ENCODE assay signal across 20 mouse cellular contexts in genomic region chr2:5262279-5262678, GRCm38 (mm10).
A peak's percentile ranks its signal among the peaks of the same experiment; 100 is the strongest.
DNase-seq lines count a peak whose midpoint lies in the region; ATAC-seq and TF ChIP-seq lines count a peak whose summit lies in the region.
"Had no signal": no experiment of that assay in that cellular context is flagged by ENCODE, and none has a peak within 500 bp of the region (broad histone marks: within the 10 kb centered on the region; RNA-seq: fewer than 3 reads in every experiment).

No protein-coding gene starts in this region.

- ATAC-seq in forebrain, embryonic 13.5 days = peak; percentile 67
- ATAC-seq in hindbrain, postnatal 0 days = no peak
- ATAC-seq in hindbrain, embryonic 14.5 days (ENCODE audit: low FRiP score) = no peak
- ATAC-seq in midbrain, postnatal 0 days (ENCODE audit: low FRiP score) = no peak
- no peak for ATAC-seq in midbrain, embryonic 16.5 days
- no peak for ATAC-seq in megakaryocyte-erythroid progenitor cell, adult 5-6 weeks (replicated peaks; ENCODE audit: low FRiP score, low TSS enrichment, poor library complexity, severe bottlenecking)
- ATAC-seq: intestine, embryonic 15.5 days had no signal

- no peaks in the 10 kb centered on the region for H3K9me3 ChIP-seq in forebrain, embryonic 13.5 days (replicated peaks)
- no peaks in the 10 kb centered on the region for H3K9me3 ChIP-seq in forebrain, embryonic 10.5 days
- H3K9me3 ChIP-seq in hindbrain, postnatal 0 days (ENCODE audit: low read length) = 0 out of 2 replicates have a peak, but pooled peaks cover 4% of the 10 kb centered on the region
- no peaks in the 10 kb centered on the region for H3K9me3 ChIP-seq in hindbrain, embryonic 14.5 days (ENCODE audit: control insufficient read depth, low read length)
- H3K9me3 ChIP-seq in midbrain, postnatal 0 days (ENCODE audit: low read length) = no peaks in the 10 kb centered on the region
- H3K9me3 ChIP-seq in midbrain, embryonic 16.5 days (replicated peaks; ENCODE audit: control insufficient read depth, low read length, poor library complexity, severe bottlenecking) = no peaks in the 10 kb centered on the region; the same call in 1 of the 2 replicates
- H3K9me3 ChIP-seq: embryonic facial prominence, embryonic 12.5 days; heart, embryonic 15.5 days; intestine, embryonic 15.5 days had no signal

- no peak overlapping the region for H3K9ac ChIP-seq in forebrain, embryonic 13.5 days
- no peak overlapping the region for H3K9ac ChIP-seq in hindbrain, postnatal 0 days (replicated peaks; ENCODE audit: low read length)
- H3K9ac ChIP-seq in hindbrain, embryonic 14.5 days = no peak overlapping the region
- H3K9ac ChIP-seq in midbrain, postnatal 0 days (replicated peaks; ENCODE audit: low read length, poor library complexity, severe bottlenecking) = no peak overlapping the region
- no peak overlapping the region for H3K9ac ChIP-seq in midbrain, embryonic 16.5 days (ENCODE audit: low read depth, low read length)
- H3K9ac ChIP-seq: embryonic facial prominence, embryonic 12.5 days; heart, embryonic 15.5 days; hindbrain, embryonic 15.5 days; intestine, embryonic 15.5 days had no signal

- 60% methylated on average over 2 of the region's 2 CpGs for WGBS in forebrain, embryonic 13.5 days
- WGBS in forebrain, embryonic 10.5 days = 84% methylated on average over 2 of the region's 2 CpGs
- 57% methylated on average over 2 of the region's 2 CpGs for WGBS in hindbrain, postnatal 0 days
- 64% methylated on average over 2 of the region's 2 CpGs for WGBS in hindbrain, embryonic 14.5 days
- 59% methylated on average over 2 of the region's 2 CpGs for WGBS in midbrain, postnatal 0 days
- WGBS in midbrain, embryonic 16.5 days = 62% methylated on average over 2 of the region's 2 CpGs

- H3K36me3 ChIP-seq in forebrain, embryonic 13.5 days (ENCODE audit: poor library complexity, severe bottlenecking) = no peaks in the 10 kb centered on the region
- no peaks in the 10 kb centered on the region for H3K36me3 ChIP-seq in forebrain, embryonic 10.5 days (replicated peaks)
- H3K36me3 ChIP-seq in hindbrain, postnatal 0 days (ENCODE audit: insufficient read depth, low read length) = no peaks in the 10 kb centered on the region
- H3K36me3 ChIP-seq in hindbrain, embryonic 14.5 days (replicated peaks; ENCODE audit: control insufficient read depth, insufficient read depth) = no peaks in the 10 kb centered on the region
- H3K36me3 ChIP-seq in midbrain, postnatal 0 days (ENCODE audit: insufficient read depth, low read length) = no peaks in the 10 kb centered on the region
- no peaks in the 10 kb centered on the region for H3K36me3 ChIP-seq in midbrain, embryonic 16.5 days (ENCODE audit: control insufficient read depth, insufficient read depth, low read length)
- H3K36me3 ChIP-seq: embryonic facial prominence, embryonic 12.5 days; heart, embryonic 15.5 days; hindbrain, embryonic 15.5 days; intestine, embryonic 15.5 days had no signal

- peak overlapping the region; percentile 25; the same call in 1 of the 2 replicates for H3K27ac ChIP-seq in forebrain, embryonic 13.5 days
- H3K27ac ChIP-seq in forebrain, embryonic 10.5 days = no peak overlapping the region
- H3K27ac ChIP-seq in hindbrain, postnatal 0 days = no peak overlapping the region
- H3K27ac ChIP-seq in hindbrain, embryonic 14.5 days = no peak overlapping the region
- H3K27ac ChIP-seq in midbrain, postnatal 0 days (ENCODE audit: low read depth, low read length) = no peak overlapping the region
- H3K27ac ChIP-seq in midbrain, embryonic 16.5 days (ENCODE audit: low read length) = no peak overlapping the region
- H3K27ac ChIP-seq: embryonic facial prominence, embryonic 12.5 days; heart, adult 2 months; heart, embryonic 15.5 days; hindbrain, embryonic 15.5 days; intestine, embryonic 15.5 days had no signal

- TF ChIP-seq CTCF in hindbrain, postnatal 0 days (IDR thresholded peaks at IDR 0.05; ENCODE audit: low read depth) = no peak
- TF ChIP-seq CTCF in midbrain, postnatal 0 days (IDR thresholded peaks at IDR 0.05) = no peak

- H3K4me1 ChIP-seq in forebrain, embryonic 13.5 days = peaks cover 9% of the 10 kb centered on the region; the same call in 1 of the 2 replicates
- no peaks in the 10 kb centered on the region for H3K4me1 ChIP-seq in forebrain, embryonic 10.5 days
- no peaks in the 10 kb centered on the region for H3K4me1 ChIP-seq in hindbrain, postnatal 0 days (ENCODE audit: insufficient read depth, low read length)
- H3K4me1 ChIP-seq in hindbrain, embryonic 14.5 days (replicated peaks; ENCODE audit: control insufficient read depth, insufficient read depth, low read length) = no peaks in the 10 kb centered on the region
- no peaks in the 10 kb centered on the region for H3K4me1 ChIP-seq in midbrain, postnatal 0 days (ENCODE audit: insufficient read depth, low read length)
- no peaks in the 10 kb centered on the region for H3K4me1 ChIP-seq in midbrain, embryonic 16.5 days (ENCODE audit: control insufficient read depth, insufficient read depth, low read length)
- H3K4me1 ChIP-seq: embryonic facial prominence, embryonic 12.5 days; heart, embryonic 15.5 days; hindbrain, embryonic 15.5 days; intestine, embryonic 15.5 days had no signal

- no peak overlapping the region for H3K4me2 ChIP-seq in forebrain, embryonic 13.5 days
- H3K4me2 ChIP-seq in hindbrain, postnatal 0 days (ENCODE audit: low read depth, low read length) = no peak overlapping the region
- no peak overlapping the region for H3K4me2 ChIP-seq in hindbrain, embryonic 14.5 days (replicated peaks)
- H3K4me2 ChIP-seq in midbrain, postnatal 0 days (ENCODE audit: low read depth, low read length, poor library complexity, severe bottlenecking) = no peak overlapping the region
- H3K4me2 ChIP-seq in midbrain, embryonic 16.5 days (ENCODE audit: low read length) = no peak overlapping the region
- H3K4me2 ChIP-seq: embryonic facial prominence, embryonic 12.5 days; heart, embryonic 11.5 days; heart, embryonic 15.5 days; hindbrain, embryonic 15.5 days; intestine, embryonic 15.5 days had no signal

- H3K4me3 ChIP-seq in forebrain, embryonic 13.5 days = no peak overlapping the region
- H3K4me3 ChIP-seq in forebrain, embryonic 10.5 days = no peak overlapping the region
- H3K4me3 ChIP-seq in hindbrain, postnatal 0 days (ENCODE audit: low read length) = no peak overlapping the region
- no peak overlapping the region for H3K4me3 ChIP-seq in hindbrain, embryonic 14.5 days (replicated peaks; ENCODE audit: low read length)
- no peak overlapping the region for H3K4me3 ChIP-seq in midbrain, postnatal 0 days (ENCODE audit: low read depth, low read length)
- no peak overlapping the region for H3K4me3 ChIP-seq in midbrain, embryonic 16.5 days (ENCODE audit: low read depth, low read length)
- H3K4me3 ChIP-seq: embryonic facial prominence, embryonic 12.5 days; heart, adult 2 months; heart, embryonic 15.5 days; hindbrain, embryonic 15.5 days; intestine, embryonic 15.5 days had no signal

- no peaks in the 10 kb centered on the region for H3K27me3 ChIP-seq in forebrain, embryonic 13.5 days
- H3K27me3 ChIP-seq in forebrain, embryonic 10.5 days (ENCODE audit: poor library complexity, severe bottlenecking) = no peaks in the 10 kb centered on the region
- no peaks in the 10 kb centered on the region for H3K27me3 ChIP-seq in hindbrain, postnatal 0 days (ENCODE audit: insufficient read depth, low read length)
- H3K27me3 ChIP-seq in hindbrain, embryonic 14.5 days (ENCODE audit: control insufficient read depth, insufficient read depth, low read length) = no peaks in the 10 kb centered on the region
- no peaks in the 10 kb centered on the region for H3K27me3 ChIP-seq in midbrain, postnatal 0 days (ENCODE audit: insufficient read depth, low read length)
- H3K27me3 ChIP-seq in midbrain, embryonic 16.5 days (ENCODE audit: control insufficient read depth, insufficient read depth, low read depth, low read length) = no peaks in the 10 kb centered on the region
- H3K27me3 ChIP-seq: embryonic facial prominence, embryonic 12.5 days; heart, embryonic 15.5 days; hindbrain, embryonic 15.5 days; intestine, embryonic 15.5 days had no signal

- no peak for DNase-seq in forebrain, embryonic 10.5 days (ENCODE audit: extremely low spot score, low spot score)
- DNase-seq in hindbrain, postnatal 0 days (ENCODE audit: low spot score) = peak; percentile 23
- DNase-seq in hindbrain, embryonic 14.5 days (ENCODE audit: low spot score) = no peak
- peak; percentile 35 for DNase-seq in midbrain, postnatal 0 days (ENCODE audit: low spot score)
- no peak for DNase-seq in B cell, adult 2 months
- DNase-seq: adrenal gland, postnatal 14 days; cerebellum, adult 8-10 months; cerebellum, postnatal 25 days; gastrocnemius, postnatal 10 days; heart, adult 2 months; heart, postnatal 14 days; kidney, adult 2 months had no signal

Comparison
In these comparisons a context has a peak if more than half of its experiments do, and no peak if none do; other contexts are left out.
1. DNase-seq: peak in hindbrain, postnatal 0 days (single experiment) and midbrain, postnatal 0 days (single experiment); none in forebrain, embryonic 10.5 days (single experiment), hindbrain, embryonic 14.5 days (single experiment) and B cell, adult 2 months (0 of 2).